Mouse (Mus musculus) cerebellum, adult (tissue): ENCODE data around the gene Il17rd.

Experiments used
- ATAC-seq: cut with Nextera tagmentation; 2 replicates; pipeline ENCODE4 v1.9.2; 2017; ENCODE audit warnings: mild to moderate bottlenecking, moderate library complexity, mixed read lengths; ENCODE audit not compliant: insufficient number of reproducible peaks, low FRiP score, low TSS enrichment

The Il17rd gene

GRCm38 (mm10) chr14:27038783-27039182, at the start of gene Il17rd:
TSS of gene Il17rd (plus strand) at chr14:27038941.
- peak; percentile 86 for ATAC-seq

GRCm38 (mm10) chr14:26991622-26992021, 47.1 kb upstream of the Il17rd start:
- no peak for ATAC-seq

- no peak for ATAC-seq
These were observed 45.3 kb upstream of the Il17rd start for GRCm38 (mm10) chr14:26993427-26993826.

GRCm38 (mm10) chr14:26994211-26994741, 44.5 kb upstream of the Il17rd start, which contains the start of gene Hesx1:
TSS of gene Hesx1 (plus strand) at chr14:26994416.
- ATAC-seq: 0 out of 2 replicates have a peak, but pooled peaks have one; percentile 20

GRCm38 (mm10) chr14:26996257-26996656, 42.5 kb upstream of the Il17rd start:
- ATAC-seq: no peak

- ATAC-seq: no peak
These were observed 38.4 kb upstream of the Il17rd start for GRCm38 (mm10) chr14:27000386-27000785.

- ATAC-seq: no peak
These were observed 33.8 kb upstream of the Il17rd start for GRCm38 (mm10) chr14:27004906-27005305.

GRCm38 (mm10) chr14:27005937-27006336, 32.8 kb upstream of the Il17rd start:
- ATAC-seq: no peak

- ATAC-seq: no peak
These were observed 27.2 kb upstream of the Il17rd start for GRCm38 (mm10) chr14:27011561-27011960.

- no peak for ATAC-seq
These were observed 25.1 kb upstream of the Il17rd start for GRCm38 (mm10) chr14:27013658-27014057.

GRCm38 (mm10) chr14:27017936-27018335, 20.8 kb upstream of the Il17rd start:
- no peak for ATAC-seq

- ATAC-seq: no peak
These were observed 18.9 kb upstream of the Il17rd start for GRCm38 (mm10) chr14:27019850-27020249.

GRCm38 (mm10) chr14:27022876-27023275, 15.9 kb upstream of the Il17rd start:
- ATAC-seq: no peak

GRCm38 (mm10) chr14:27024664-27025063, 14.1 kb upstream of the Il17rd start:
- ATAC-seq: no peak

- peak; percentile 90 for ATAC-seq
These were observed 9.0 kb upstream of the Il17rd start for GRCm38 (mm10) chr14:27029771-27030173.

- ATAC-seq: no peak
These were observed 7.6 kb upstream of the Il17rd start for GRCm38 (mm10) chr14:27031142-27031541.

- no peak for ATAC-seq
These were observed 1.2 kb upstream of the Il17rd start for GRCm38 (mm10) chr14:27037513-27037912.

- ATAC-seq: peak; percentile 16; the same call in 1 of the 2 replicates
These were observed 824 bp downstream of the Il17rd start for GRCm38 (mm10) chr14:27039281-27040248.

GRCm38 (mm10) chr14:27040451-27040850, 1.7 kb downstream of the Il17rd start:
- no peak for ATAC-seq

- no peak for ATAC-seq
These were observed 3.7 kb downstream of the Il17rd start for GRCm38 (mm10) chr14:27042280-27042983.

- ATAC-seq: no peak
These were observed 4.7 kb downstream of the Il17rd start for GRCm38 (mm10) chr14:27043416-27043815.
